Mouse (Mus musculus): ENCODE measurements around the gene Akirin1. TPM values are rescaled to one million over a fixed set of nuclear protein-coding genes. Genes with fewer than 3 reads are reported as not detected.

Akirin1 gene
- polyA plus RNA-seq, 1 experiment from 2014 or later: 77.2 TPM

DNA sequence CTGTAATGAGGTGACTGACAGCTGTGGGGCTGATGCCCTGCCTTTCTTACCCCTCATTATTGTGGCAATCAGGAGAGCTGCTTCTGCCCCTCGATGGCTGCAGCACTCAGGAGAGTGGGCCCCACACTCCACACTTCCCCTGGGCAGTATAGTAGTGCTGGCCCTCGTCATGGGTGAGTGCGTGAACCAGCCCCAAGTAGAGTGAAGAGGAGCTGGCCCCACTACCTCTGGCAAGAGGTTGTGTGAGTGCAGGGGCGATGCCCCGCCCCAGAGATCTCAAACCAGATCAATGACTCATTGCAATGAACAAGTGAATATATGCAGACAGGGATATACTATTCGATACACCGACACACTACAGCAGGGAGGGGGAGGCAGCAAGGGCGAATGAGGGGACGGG lies 16.6 kb downstream of the Akirin1 start:
- ATAC-seq: no peak
- no peaks in the 10 kb centered on the region for H3K4me1 ChIP-seq (ENCODE audit: control insufficient read depth, insufficient read depth, low read length)
- no peak overlapping the region for H3K4me3 ChIP-seq (ENCODE audit: low read depth, low read length)
- no peaks in the 10 kb centered on the region for H3K27me3 ChIP-seq (ENCODE audit: control insufficient read depth, insufficient read depth, low read depth, low read length)
- H3K9ac ChIP-seq (ENCODE audit: low read depth, low read length): no peak overlapping the region
- peaks cover 18% of the 10 kb centered on the region for H3K36me3 ChIP-seq (ENCODE audit: control insufficient read depth, insufficient read depth, low read length)
- H3K9me3 ChIP-seq (replicated peaks; ENCODE audit: control insufficient read depth, low read length, poor library complexity, severe bottlenecking): no peaks in the 10 kb centered on the region
- H3K4me2 ChIP-seq (ENCODE audit: low read length): no peak overlapping the region
- WGBS: 91% methylated on average over 9 of the region's 9 CpGs
- no peak overlapping the region for H3K27ac ChIP-seq (ENCODE audit: low read length)

DNA sequence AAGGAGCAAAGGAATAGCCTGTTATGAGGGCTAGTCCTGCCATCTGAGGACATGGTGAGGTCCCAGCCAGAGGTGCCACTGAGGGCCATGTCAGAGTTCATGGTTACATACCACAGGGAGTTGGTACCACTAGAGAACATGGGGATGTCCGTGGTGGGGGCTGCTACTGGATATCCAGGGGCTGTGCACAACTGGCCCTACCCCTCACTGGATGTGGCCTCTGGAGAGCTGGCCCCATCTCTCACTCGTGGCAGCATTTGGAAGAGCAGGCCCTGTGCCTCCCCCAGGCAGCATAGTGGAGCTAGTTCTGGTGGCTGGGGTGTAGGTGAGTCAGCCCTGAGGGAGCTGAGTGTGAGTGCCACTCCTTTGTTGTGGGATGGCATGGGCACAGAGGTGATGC lies 17.2 kb downstream of the Akirin1 start:
- peaks cover 13% of the 10 kb centered on the region; the same call in 1 of the 2 replicates for H3K36me3 ChIP-seq (ENCODE audit: control insufficient read depth, insufficient read depth, low read length)
- H3K9me3 ChIP-seq (replicated peaks; ENCODE audit: control insufficient read depth, low read length, poor library complexity, severe bottlenecking): no peaks in the 10 kb centered on the region
- no peaks in the 10 kb centered on the region for H3K27me3 ChIP-seq (ENCODE audit: control insufficient read depth, insufficient read depth, low read depth, low read length)
- peak; percentile 17; the same call in 1 of the 2 replicates for ATAC-seq
- no peak overlapping the region for H3K4me2 ChIP-seq (ENCODE audit: low read length)
- H3K9ac ChIP-seq (ENCODE audit: low read depth, low read length): no peak overlapping the region
- H3K4me3 ChIP-seq (ENCODE audit: low read depth, low read length): no peak overlapping the region
- no peak overlapping the region for H3K27ac ChIP-seq (ENCODE audit: low read length)
- no peaks in the 10 kb centered on the region for H3K4me1 ChIP-seq (ENCODE audit: control insufficient read depth, insufficient read depth, low read length)
- 86% methylated on average over 2 of the region's 2 CpGs for WGBS

DNA sequence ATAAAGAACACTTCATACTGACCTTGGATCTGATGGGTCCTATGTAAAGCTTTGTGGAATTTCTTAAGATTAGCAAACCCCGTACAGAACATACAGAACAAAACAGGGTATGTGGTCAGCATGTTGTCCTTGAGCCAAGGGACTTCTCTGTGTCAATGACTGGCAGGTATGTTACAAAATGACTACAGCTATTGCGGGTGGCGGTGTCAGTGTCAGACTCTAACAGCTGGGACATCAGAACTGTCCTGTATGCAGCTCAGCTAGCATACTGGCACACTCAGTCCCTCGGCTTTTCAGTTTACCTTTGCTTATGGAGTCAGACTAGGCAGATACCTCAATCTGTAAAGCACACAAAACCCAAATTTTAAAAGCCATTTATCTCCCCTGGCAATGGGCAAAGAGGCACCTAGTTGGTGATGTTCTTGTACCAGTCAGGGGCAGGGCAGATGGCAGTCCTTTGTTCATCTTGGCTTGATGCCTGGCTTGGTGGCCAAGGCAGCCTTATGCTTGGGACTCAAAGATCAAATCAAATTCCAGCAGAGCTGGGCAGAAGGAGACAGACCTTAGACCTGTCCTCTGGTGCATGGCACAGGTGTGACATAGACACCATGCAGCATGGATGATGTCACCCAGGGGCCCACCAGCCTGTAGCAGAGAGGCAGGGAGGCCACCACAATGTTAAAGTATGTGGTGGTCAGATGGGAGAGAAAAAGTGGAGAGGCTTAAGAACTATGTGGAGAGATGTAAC lies 17.8 kb downstream of the Akirin1 start:
- WGBS: 89% methylated on average over 4 of the region's 4 CpGs
- Histone ChIP-seq H3K27me3 (ENCODE audit: control insufficient read depth, insufficient read depth, low read depth, low read length) (no peaks in the 10 kb centered on the region), H3K4me2 (ENCODE audit: low read length) (no peak overlapping the region), H3K4me1 (ENCODE audit: control insufficient read depth, insufficient read depth, low read length) (no peaks in the 10 kb centered on the region), H3K36me3 (ENCODE audit: control insufficient read depth, insufficient read depth, low read length) (peaks cover 8% of the 10 kb centered on the region; the same call in 1 of the 2 replicates), H3K9me3 (replicated peaks; ENCODE audit: control insufficient read depth, low read length, poor library complexity, severe bottlenecking) (no peaks in the 10 kb centered on the region), H3K4me3 (ENCODE audit: low read depth, low read length) (no peak overlapping the region), H3K9ac (ENCODE audit: low read depth, low read length) (no peak overlapping the region), H3K27ac (ENCODE audit: low read length) (no peak overlapping the region)
- no peak for ATAC-seq

DNA sequence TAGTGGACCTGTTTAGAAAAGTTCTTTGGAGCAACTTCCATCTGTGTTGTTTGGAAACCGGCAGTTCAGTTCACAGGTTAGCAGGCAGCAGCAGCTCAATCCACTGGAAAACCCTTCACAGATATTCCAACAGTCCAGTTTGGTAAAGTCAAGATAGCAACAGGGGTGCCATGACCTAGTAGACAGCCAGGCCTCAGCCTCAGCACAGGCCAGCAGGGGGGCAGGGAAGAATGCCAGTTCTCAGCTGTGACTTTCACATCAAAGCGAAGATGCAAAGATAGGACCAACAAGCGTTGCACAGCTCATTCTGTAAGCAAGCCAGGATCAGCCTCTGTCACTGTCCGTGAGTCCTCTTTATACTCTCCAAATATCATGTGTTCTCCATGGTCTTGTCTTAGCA lies 28.4 kb downstream of the Akirin1 start:
- ATAC-seq: no peak
- H3K36me3 ChIP-seq (ENCODE audit: control insufficient read depth, insufficient read depth, low read length): no peaks in the 10 kb centered on the region
- 87% methylated on average over 4 of the region's 4 CpGs for WGBS
- no peak overlapping the region for H3K4me3 ChIP-seq (ENCODE audit: low read depth, low read length)
- H3K27ac ChIP-seq (ENCODE audit: low read length): no peak overlapping the region
- no peak overlapping the region for H3K9ac ChIP-seq (ENCODE audit: low read depth, low read length)
- peaks cover 8% of the 10 kb centered on the region for H3K4me1 ChIP-seq (ENCODE audit: control insufficient read depth, insufficient read depth, low read length)
- no peaks in the 10 kb centered on the region for H3K9me3 ChIP-seq (replicated peaks; ENCODE audit: control insufficient read depth, low read length, poor library complexity, severe bottlenecking)
- H3K4me2 ChIP-seq (ENCODE audit: low read length): no peak overlapping the region
- H3K27me3 ChIP-seq (ENCODE audit: control insufficient read depth, insufficient read depth, low read depth, low read length): no peaks in the 10 kb centered on the region

DNA sequence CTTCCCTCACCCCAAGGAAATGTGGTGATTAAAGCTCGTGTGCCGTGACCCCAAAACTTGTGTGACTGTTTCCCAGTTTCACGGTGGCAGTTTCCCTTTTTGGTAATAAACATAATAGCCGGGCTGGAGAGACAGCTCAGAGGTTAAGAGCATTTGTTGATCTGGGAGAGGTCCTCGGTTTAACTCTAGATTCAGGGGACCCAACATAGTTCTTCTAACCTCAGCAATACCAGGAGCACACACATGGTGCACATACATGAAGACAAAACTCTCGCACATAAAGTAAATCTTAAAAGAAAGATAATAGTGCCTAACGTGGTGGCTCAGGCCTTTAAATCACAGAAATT lies 31.7 kb downstream of the Akirin1 start:
- H3K4me3 ChIP-seq (ENCODE audit: low read depth, low read length): peak overlapping the region; percentile 64
- 24% methylated on average over 7 of the region's 7 CpGs for WGBS
- no peaks in the 10 kb centered on the region for H3K27me3 ChIP-seq (ENCODE audit: control insufficient read depth, insufficient read depth, low read depth, low read length)
- peak overlapping the region; percentile 69 for H3K4me2 ChIP-seq (ENCODE audit: low read length)
- H3K9me3 ChIP-seq (replicated peaks; ENCODE audit: control insufficient read depth, low read length, poor library complexity, severe bottlenecking): no peaks in the 10 kb centered on the region
- peak; percentile 65; the same call in 1 of the 2 replicates for ATAC-seq
- peaks cover 8% of the 10 kb centered on the region for H3K4me1 ChIP-seq (ENCODE audit: control insufficient read depth, insufficient read depth, low read length)
- H3K36me3 ChIP-seq (ENCODE audit: control insufficient read depth, insufficient read depth, low read length): peaks cover 8% of the 10 kb centered on the region; the same call in 1 of the 2 replicates
- H3K27ac ChIP-seq (ENCODE audit: low read length): peak overlapping the region; percentile 53
- H3K9ac ChIP-seq (ENCODE audit: low read depth, low read length): peak overlapping the region; percentile 57

DNA sequence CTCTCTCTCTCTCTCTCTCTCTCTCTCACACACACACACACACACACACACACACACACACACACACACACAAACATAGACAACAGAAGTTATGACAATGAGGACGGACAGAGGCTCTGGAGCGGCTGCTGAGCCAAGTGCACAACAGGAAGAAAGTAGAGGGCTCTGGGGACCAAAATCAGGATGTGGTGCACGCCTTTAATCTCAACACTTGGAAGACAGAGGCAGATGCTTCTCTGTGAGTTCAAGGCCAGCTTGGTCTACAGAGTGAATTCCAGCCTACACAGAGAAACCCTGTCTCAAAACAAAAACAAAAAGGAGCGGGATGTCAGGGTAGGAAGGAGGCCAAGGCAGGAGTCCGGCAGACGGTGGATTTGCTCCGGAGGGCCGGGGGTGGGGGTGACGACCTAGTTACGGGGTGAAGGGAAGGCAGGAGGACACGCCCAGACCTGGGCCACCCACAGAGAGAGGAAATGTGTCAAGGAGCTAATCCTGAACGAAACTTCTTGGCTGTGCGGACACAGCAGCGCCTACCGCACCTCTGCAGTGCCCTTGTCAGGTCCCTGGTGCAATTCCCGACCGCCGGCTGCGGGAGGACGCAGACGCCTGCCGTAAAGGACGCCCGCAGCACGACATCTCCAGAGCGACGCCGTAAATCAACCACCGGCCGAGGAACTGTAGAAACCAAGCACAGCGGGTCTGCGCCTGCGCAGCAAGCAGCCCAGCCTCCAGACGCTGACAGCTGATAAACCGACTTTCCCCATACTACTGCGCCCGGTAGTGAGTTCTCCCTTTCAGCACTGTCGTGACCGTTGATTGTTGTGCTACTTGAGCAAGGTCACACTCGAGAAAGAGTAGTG lies 32.3 kb downstream of the Akirin1 start, which contains the start of gene Ndufs5:
Gene Ndufs5, minus strand, starts transcription at position 629 of the 860 bp plus-strand sequence.
- Histone ChIP-seq H3K36me3 (ENCODE audit: control insufficient read depth, insufficient read depth, low read length) (peaks cover 8% of the 10 kb centered on the region; the same call in 1 of the 2 replicates), H3K27me3 (ENCODE audit: control insufficient read depth, insufficient read depth, low read depth, low read length) (no peaks in the 10 kb centered on the region), H3K4me1 (ENCODE audit: control insufficient read depth, insufficient read depth, low read length) (peaks cover 8% of the 10 kb centered on the region), H3K27ac (ENCODE audit: low read length) (peak within 1 kb of the TSS; percentile 66), H3K4me2 (ENCODE audit: low read length) (peak within 1 kb of the TSS; percentile 69), H3K9ac (ENCODE audit: low read depth, low read length) (peak within 1 kb of the TSS; percentile 71), H3K4me3 (ENCODE audit: low read depth, low read length) (peak within 1 kb of the TSS; percentile 64), H3K9me3 (replicated peaks; ENCODE audit: control insufficient read depth, low read length, poor library complexity, severe bottlenecking) (no peaks in the 10 kb centered on the region)
- ATAC-seq: peak; percentile 96
- WGBS: under 1% methylated on average over 40 of the region's 40 CpGs

DNA sequence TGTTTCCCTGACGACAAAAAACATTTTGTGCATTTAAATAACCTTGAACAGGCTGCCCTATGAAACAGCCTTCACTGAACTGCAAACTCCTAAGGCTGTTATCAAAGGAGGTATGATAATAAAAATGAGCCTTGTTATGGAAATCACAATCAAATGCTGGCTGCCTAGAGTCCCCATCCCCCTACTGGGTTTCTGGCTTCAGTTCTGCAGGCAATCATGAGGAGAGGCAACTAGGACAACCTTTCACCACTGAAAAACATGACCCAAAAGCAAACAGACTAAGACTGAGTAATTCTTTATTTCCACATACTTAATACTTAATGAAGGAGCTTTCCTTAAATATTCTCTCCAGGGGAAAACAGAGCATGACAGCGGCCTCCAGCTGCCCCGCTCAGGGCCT lies 37.7 kb downstream of the Akirin1 start:
- Histone ChIP-seq H3K9me3 (replicated peaks; ENCODE audit: control insufficient read depth, low read length, poor library complexity, severe bottlenecking) (no peaks in the 10 kb centered on the region), H3K4me3 (ENCODE audit: low read depth, low read length) (no peak overlapping the region), H3K9ac (ENCODE audit: low read depth, low read length) (no peak overlapping the region), H3K4me1 (ENCODE audit: control insufficient read depth, insufficient read depth, low read length) (peaks cover 4% of the 10 kb centered on the region), H3K4me2 (ENCODE audit: low read length) (no peak overlapping the region), H3K27ac (ENCODE audit: low read length) (no peak overlapping the region), H3K36me3 (ENCODE audit: control insufficient read depth, insufficient read depth, low read length) (peaks cover 10% of the 10 kb centered on the region; the same call in 1 of the 2 replicates), H3K27me3 (ENCODE audit: control insufficient read depth, insufficient read depth, low read depth, low read length) (no peaks in the 10 kb centered on the region)
- no peak for ATAC-seq
- WGBS: 79% methylated on average over 1 of the region's 3 CpGs

DNA sequence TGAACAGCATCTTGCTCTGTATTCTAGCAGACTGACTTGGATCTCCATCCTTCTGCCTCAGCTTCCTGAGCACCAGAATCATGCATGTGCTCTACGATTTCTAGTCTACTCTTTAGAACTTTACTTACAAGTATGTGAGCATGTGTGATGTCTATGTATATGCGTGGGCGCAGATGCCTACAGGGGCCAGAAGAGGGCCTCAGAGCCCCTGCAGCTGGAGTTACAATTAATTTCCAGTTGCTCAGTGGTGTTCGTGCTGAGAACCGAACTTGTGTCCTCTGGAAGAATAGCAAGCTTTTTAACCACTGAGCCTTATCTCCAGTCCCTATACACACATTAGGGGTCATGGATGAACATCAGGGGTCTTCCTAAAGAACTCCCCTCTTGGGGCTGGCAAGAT lies 42.8 kb downstream of the Akirin1 start:
- Histone ChIP-seq H3K4me1 (ENCODE audit: control insufficient read depth, insufficient read depth, low read length) (no peaks in the 10 kb centered on the region), H3K27me3 (ENCODE audit: control insufficient read depth, insufficient read depth, low read depth, low read length) (no peaks in the 10 kb centered on the region), H3K36me3 (ENCODE audit: control insufficient read depth, insufficient read depth, low read length) (peaks cover under 1% of the 10 kb centered on the region; the same call in 1 of the 2 replicates), H3K4me3 (ENCODE audit: low read depth, low read length) (no peak overlapping the region), H3K27ac (ENCODE audit: low read length) (no peak overlapping the region), H3K4me2 (ENCODE audit: low read length) (no peak overlapping the region), H3K9me3 (replicated peaks; ENCODE audit: control insufficient read depth, low read length, poor library complexity, severe bottlenecking) (no peaks in the 10 kb centered on the region), H3K9ac (ENCODE audit: low read depth, low read length) (no peak overlapping the region)
- WGBS: 99% methylated on average over 5 of the region's 5 CpGs
- no peak for ATAC-seq

DNA sequence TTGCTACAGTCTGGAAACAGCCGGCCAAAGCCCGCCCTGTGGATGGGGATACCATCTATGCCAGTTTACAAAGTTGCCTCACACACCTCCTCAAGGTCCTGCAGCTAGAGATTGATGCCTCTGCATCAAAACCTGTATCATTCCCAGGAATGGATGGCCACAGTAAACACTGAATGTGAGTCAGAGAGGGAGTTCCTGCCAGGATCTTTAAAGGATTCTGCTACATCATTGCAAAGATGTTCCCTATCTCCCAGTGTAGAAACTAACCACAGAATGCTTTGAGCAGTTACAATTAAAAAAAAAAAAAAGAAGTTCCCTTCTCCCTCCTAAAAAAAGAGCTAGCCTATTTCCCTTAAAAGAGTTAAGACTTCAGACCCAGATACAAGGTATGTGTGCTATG lies 44.8 kb downstream of the Akirin1 start:
- Histone ChIP-seq H3K36me3 (ENCODE audit: control insufficient read depth, insufficient read depth, low read length) (no peaks in the 10 kb centered on the region), H3K9me3 (replicated peaks; ENCODE audit: control insufficient read depth, low read length, poor library complexity, severe bottlenecking) (no peaks in the 10 kb centered on the region), H3K27me3 (ENCODE audit: control insufficient read depth, insufficient read depth, low read depth, low read length) (no peaks in the 10 kb centered on the region), H3K4me3 (ENCODE audit: low read depth, low read length) (no peak overlapping the region), H3K9ac (ENCODE audit: low read depth, low read length) (no peak overlapping the region), H3K4me1 (ENCODE audit: control insufficient read depth, insufficient read depth, low read length) (no peaks in the 10 kb centered on the region), H3K27ac (ENCODE audit: low read length) (no peak overlapping the region), H3K4me2 (ENCODE audit: low read length) (no peak overlapping the region)
- 98% methylated on average over 2 of the region's 2 CpGs for WGBS
- no peak for ATAC-seq
